ENCODE assay signal across 7 mouse cellular contexts in the genomic region with DNA sequence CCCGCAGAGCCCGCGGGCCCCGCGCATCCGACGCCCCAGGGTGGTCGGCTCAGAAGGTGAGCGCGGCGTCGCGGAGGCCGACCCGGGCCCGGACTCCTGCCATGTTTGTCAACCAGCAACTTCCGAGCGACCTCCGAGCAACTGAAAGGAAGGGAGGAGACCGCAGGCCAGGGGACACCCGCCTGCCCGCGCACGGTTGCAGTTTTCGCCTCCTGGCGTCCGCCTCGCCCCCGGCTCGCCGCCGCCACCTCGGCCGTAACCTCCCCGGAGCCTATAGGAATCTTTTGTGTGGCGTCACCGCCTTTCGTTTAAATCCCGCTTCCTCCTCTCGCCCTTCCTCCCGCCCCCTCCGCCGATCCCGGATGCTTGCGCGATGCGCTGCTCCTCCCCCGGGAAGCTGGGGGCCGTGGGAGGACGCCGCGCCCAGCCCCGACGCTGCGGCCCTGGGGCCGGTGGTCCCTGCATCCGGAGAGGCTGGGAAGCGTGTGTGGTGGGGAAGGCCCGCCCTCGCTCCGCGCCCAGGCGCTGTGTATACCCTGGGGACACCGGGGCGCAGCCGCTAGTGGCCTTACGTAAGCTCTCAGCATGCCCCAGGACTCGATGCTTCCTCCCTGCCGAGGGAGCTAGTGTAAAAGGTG. TPM values are rescaled to one million over a fixed set of nuclear protein-coding genes. Genes with fewer than 3 reads are reported as not detected.
DNase-seq lines count a peak whose midpoint lies in the region; ATAC-seq lines count a peak whose summit lies in the region.

A gene (minus strand): TSS at position 285 of the 638 bp plus-strand sequence.
A gene (plus strand): TSS at position 446 of the 638 bp plus-strand sequence.

- intact Hi-C loops in gastrocnemius, postnatal 36 days (cut with DNase I), result loop anchor here (5.0 to 10.0 kb wide), 3 partner anchors 72 to 879 kb away; no protein-coding TSS in a partner anchor
- intact Hi-C loops in left cerebral cortex, postnatal 36 days (cut with DNase I), result loop anchor here (2.0 to 10.0 kb wide), 3 partner anchors 81 to 319 kb away; no protein-coding TSS in a partner anchor

- peak within 1 kb of the TSS; percentile 99 for H3K27ac ChIP-seq in intestine, embryonic 15.5 days
- H3K27ac ChIP-seq in midbrain, embryonic 11.5 days (ENCODE audit: low read depth, low read length), result peak within 1 kb of the TSS; percentile 94

- H3K4me2 ChIP-seq in intestine, embryonic 15.5 days (replicated peaks), result peak within 1 kb of the TSS; percentile 85
- H3K4me2 ChIP-seq in midbrain, embryonic 11.5 days, result peak within 1 kb of the TSS; percentile 96

- H3K9ac ChIP-seq in intestine, embryonic 15.5 days, result peak within 1 kb of the TSS; percentile 94
- peak within 1 kb of the TSS; percentile 87 for H3K9ac ChIP-seq in midbrain, embryonic 11.5 days (ENCODE audit: low read length)

- H3K4me3 ChIP-seq in intestine, embryonic 15.5 days (replicated peaks), result peak within 1 kb of the TSS; percentile 90
- peak within 1 kb of the TSS; percentile 70 for H3K4me3 ChIP-seq in midbrain, embryonic 11.5 days (ENCODE audit: low read depth, low read length)

- H3K36me3 ChIP-seq in intestine, embryonic 15.5 days, result peaks cover 5% of the 10 kb centered on the region; the same call in 1 of the 2 replicates
- H3K36me3 ChIP-seq in midbrain, embryonic 11.5 days (ENCODE audit: control insufficient read depth, insufficient read depth, low read length), result peaks cover 4% of the 10 kb centered on the region

- H3K27me3 ChIP-seq in intestine, embryonic 15.5 days (replicated peaks), result no peaks in the 10 kb centered on the region
- H3K27me3 ChIP-seq in midbrain, embryonic 11.5 days (ENCODE audit: control insufficient read depth, insufficient read depth, low read length), result no peaks in the 10 kb centered on the region

- H3K4me1 ChIP-seq in intestine, embryonic 15.5 days (replicated peaks), result peaks cover 22% of the 10 kb centered on the region
- H3K4me1 ChIP-seq in midbrain, embryonic 11.5 days (ENCODE audit: control insufficient read depth, insufficient read depth, low read length), result peaks cover 23% of the 10 kb centered on the region

- DNase-seq in adrenal gland, adult 18-20 months (ENCODE audit: low spot score in 2 of 2), result peak; percentile 85 to 89
- DNase-seq in embryo, embryonic 11 days, result peak; percentile 95
- peak; percentile 73 to 80 for DNase-seq in gastrocnemius, postnatal 36 days
- DNase-seq in left cerebral cortex, postnatal 36 days (ENCODE audit: low spot score in 2 of 2), result peak; percentile 92 to 95
- DNase-seq in midbrain, embryonic 11.5 days (ENCODE audit: low spot score, missing footprints), result peak; percentile 96
- peak; percentile 78 for DNase-seq in skeletal muscle tissue, adult 2 months (ENCODE audit: low read depth, low spot score)

- under 1% methylated on average over 69 of the region's 69 CpGs for WGBS in intestine, embryonic 15.5 days
- WGBS in midbrain, embryonic 11.5 days, result under 1% methylated on average over 55 of the region's 69 CpGs

- no peaks in the 10 kb centered on the region for H3K9me3 ChIP-seq in intestine, embryonic 15.5 days
- H3K9me3 ChIP-seq in midbrain, embryonic 11.5 days (ENCODE audit: control insufficient read depth, low read length), result no peaks in the 10 kb centered on the region

- ATAC-seq in intestine, embryonic 15.5 days, result peak; percentile 88
- ATAC-seq in midbrain, embryonic 11.5 days (ENCODE audit: low FRiP score), result peak; percentile 84

RNA-seq across cellular contexts. Expression of the first gene that starts in this region (rescaled TPM):
- total RNA-seq in adrenal gland, adult 18-20 months (2021), result 10 to 100 TPM; 12.7 to 17.4 TPM
- 1 to 10 TPM; 2.1 to 2.6 TPM for total RNA-seq in gastrocnemius, postnatal 36 days (2021)
- 13.6 and 13.7 TPM in 2 replicates for polyA plus RNA-seq in intestine, embryonic 15.5 days (2015; fragmentation: Nextera tagmentation; extraction: Ambion mirVana)
- total RNA-seq in left cerebral cortex, postnatal 36 days (2021), result 10 to 100 TPM; 21.5 to 27.9 TPM
- polyA plus RNA-seq in midbrain, embryonic 11.5 days (2014; fragmentation: Nextera tagmentation; extraction: Ambion mirVana), result 13.1 and 16.8 TPM in 2 replicates

RNA-seq across cellular contexts. Expression of the second gene that starts in this region (rescaled TPM):
- total RNA-seq in adrenal gland, adult 18-20 months (2021), result 100 to 1,000 TPM in 1 of 2 experiments, 10 to 100 TPM in 1; 92.9 to 101 TPM
- total RNA-seq in gastrocnemius, postnatal 36 days (2021), result 10 to 100 TPM; 20.9 to 25.9 TPM
- 91.2 and 108 TPM in 2 replicates for polyA plus RNA-seq in intestine, embryonic 15.5 days (2015; fragmentation: Nextera tagmentation; extraction: Ambion mirVana)
- 10 to 100 TPM; 55.9 to 60.9 TPM for total RNA-seq in left cerebral cortex, postnatal 36 days (2021)
- 80.3 and 84.4 TPM in 2 replicates for polyA plus RNA-seq in midbrain, embryonic 11.5 days (2014; fragmentation: Nextera tagmentation; extraction: Ambion mirVana)

Comparison
In these comparisons a context has a peak if more than half of its experiments do, and no peak if none do; other contexts are left out.
1. Peak in every context shown above with its lines: DNase-seq, ATAC-seq, H3K4me3 ChIP-seq and H3K27ac ChIP-seq.